Mouse (Mus musculus): Measurements from ENCODE around the gene Gm49601. TPM values are rescaled to one million over a fixed set of nuclear protein-coding genes. Genes with fewer than 3 reads are reported as not detected.
A peak's percentile ranks its signal among the peaks of the same experiment; 100 is the strongest.

The Gm49601 gene
- total RNA-seq, 2 experiments from 2014 or later = 255 to 281 TPM

DNA sequence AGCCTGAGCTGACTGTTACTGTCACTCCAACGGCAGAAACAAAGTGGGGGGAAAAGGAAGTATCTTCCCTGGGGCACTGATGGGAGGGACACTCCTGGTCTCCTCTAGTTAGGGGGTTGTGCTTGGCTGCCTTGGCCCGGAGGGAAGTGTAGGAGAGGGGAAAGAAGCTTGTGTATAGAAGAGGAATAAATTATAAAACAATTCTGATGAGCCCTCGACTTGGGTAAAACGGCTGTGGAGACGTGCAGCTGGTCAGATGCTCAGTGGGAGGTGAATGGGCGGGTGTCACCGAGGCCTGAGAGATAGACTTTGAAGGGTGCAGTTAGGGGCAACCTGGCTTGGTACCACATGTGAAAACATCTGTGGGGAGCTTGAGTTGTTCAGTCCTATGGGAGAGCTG, 4.9 kb upstream of the Gm49601 start:
- intact Hi-C loops (cut with DNase I) = no loop called here
- DNase-seq (ENCODE audit: low spot score in 2 of 2) = no peak

DNA sequence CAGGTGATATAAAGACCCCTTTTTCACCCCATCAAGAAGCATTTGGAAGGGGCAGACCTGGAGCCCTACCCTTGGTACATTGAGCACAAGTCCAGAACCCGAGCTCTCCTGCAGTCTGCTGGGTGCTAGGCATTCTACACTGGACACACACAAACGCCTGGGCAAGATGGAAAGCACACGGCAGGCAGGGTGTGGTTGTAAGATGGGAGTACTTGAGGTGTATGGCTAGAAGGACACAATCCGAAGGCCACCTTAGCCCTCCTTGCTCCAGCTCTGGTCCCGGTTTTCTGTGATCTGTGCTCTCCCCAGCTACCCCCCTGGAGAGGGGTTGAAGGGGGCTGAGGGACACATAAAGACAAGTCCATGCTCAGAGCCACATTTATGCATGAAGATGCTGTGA, 4.1 kb upstream of the Gm49601 start:
- DNase-seq (ENCODE audit: low spot score in 2 of 2) = no peak
- intact Hi-C loops (cut with DNase I) = no loop called here

DNA sequence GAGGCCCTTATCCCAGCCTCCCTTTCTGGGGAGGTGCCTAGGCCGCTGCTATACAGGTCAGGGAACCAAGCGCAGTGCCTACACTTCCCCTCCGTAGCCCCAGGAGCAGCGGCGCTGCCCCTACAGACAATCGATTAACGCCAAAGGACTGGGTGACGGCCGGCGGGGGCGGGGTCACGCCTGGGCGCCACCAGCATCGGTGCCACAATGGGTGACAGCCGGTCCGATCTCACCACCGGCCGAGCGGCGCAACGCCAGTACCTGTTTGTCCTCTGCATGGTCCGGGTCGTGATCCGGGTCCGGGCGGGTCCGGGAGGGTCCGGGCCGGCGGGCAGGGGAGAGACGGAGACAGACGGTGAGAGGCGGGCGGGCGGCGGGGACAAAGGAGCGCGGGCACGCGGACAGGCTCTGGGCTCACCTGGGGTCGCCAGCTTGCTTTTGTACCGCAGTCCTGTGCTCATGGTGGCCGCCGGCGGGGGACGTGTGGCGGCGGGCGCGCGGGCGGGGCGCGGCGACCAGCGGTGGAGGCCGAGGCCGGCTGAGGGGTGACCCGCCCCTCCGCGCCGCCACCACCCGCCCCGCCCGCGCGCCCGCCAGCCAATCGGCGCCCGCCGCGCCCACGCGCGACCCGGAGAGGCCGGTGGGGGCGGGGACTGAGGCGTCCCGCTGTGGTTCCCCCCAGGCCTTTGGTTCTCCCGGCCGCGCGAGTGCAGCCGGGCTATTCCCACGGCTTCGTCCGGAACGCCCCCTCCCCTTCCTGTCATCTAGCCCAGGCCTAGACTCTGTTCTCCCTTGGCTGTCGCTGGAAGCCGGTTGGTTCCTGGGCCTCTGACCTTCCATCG, 3.4 kb upstream of the Gm49601 start, which contains the start of gene Sept5:
TSS of gene Sept5 (minus strand) at position 565 of the 842 bp plus-strand sequence.
- DNase-seq (ENCODE audit: low spot score in 2 of 2) = peak; percentile 56 to 82
- intact Hi-C loops (cut with DNase I) = loop anchor here (5.0 kb wide), 1 partner anchor 168 kb away; no protein-coding TSS in a partner anchor

- DNase-seq (ENCODE audit: low spot score in 2 of 2) = no peak
- intact Hi-C loops (cut with DNase I) = loop anchor here (5.0 kb wide), 1 partner anchor 168 kb away; no protein-coding TSS in a partner anchor
These were observed 2.7 kb upstream of the Gm49601 start for GRCm38 (mm10) chr16:18628948-18629340.

- intact Hi-C loops (cut with DNase I) = loop anchor here (5.0 kb wide), 1 partner anchor 169 kb away; no protein-coding TSS in a partner anchor
- peak in 1 of 2 experiments; percentile 49 for DNase-seq (ENCODE audit: low spot score in 2 of 2)
These were observed 2.1 kb upstream of the Gm49601 start for GRCm38 (mm10) chr16:18628206-18628947.

DNA sequence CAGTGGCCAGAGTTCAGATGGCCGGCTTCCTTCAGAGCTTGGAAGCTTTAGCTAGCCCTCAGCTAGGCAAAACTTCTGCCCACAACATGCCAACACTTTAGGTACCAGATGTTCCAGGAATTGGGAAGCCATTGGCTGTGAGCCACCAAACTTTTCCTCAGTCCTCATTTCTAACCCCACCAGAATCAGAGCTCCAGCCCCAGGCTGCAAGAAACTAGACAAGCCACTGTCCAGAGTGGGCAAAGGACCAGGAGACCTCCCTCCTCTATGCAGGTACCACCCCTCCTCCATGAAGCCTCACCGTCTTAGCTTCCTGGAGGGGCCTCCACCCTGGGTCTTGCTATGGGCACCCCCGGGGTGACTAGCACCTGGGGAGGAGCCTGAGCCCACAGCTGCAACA, 936 bp upstream of the Gm49601 start:
- intact Hi-C loops (cut with DNase I) = loop anchor here (2.0 to 5.0 kb wide), 2 partner anchors 52 to 170 kb away; no protein-coding TSS in a partner anchor
- no peak for DNase-seq (ENCODE audit: low spot score in 2 of 2)

GRCm38 (mm10) chr16:18625791-18626311, 376 bp downstream of the Gm49601 start:
- intact Hi-C loops (cut with DNase I) = loop anchor here (2.0 to 5.0 kb wide), 2 partner anchors 53 to 171 kb away; no protein-coding TSS in a partner anchor
- peak; percentile 81 for DNase-seq (ENCODE audit: low spot score in 2 of 2)

DNA sequence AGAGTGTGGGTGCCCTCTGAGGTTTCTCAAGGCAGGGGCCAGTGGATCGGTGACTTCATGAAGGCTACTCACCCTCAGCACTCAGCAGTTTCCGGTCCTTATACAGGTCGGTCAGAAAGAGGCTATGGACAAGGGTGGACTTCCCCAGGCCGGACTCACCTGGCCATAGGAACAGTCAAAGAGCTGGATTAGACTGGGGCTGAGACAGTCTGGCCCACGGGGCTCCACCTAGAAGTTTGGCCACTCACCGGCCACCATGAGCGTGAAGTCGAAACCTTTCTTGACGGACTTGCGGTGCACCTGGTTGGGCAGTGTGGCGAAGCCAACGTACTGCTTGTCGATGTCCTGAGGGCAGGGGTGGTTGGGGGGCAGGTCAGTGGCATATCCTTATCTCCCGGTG, 1.1 kb downstream of the Gm49601 start:
- intact Hi-C loops (cut with DNase I) = loop anchor here (5.0 kb wide), 1 partner anchor 172 kb away; no protein-coding TSS in a partner anchor
- DNase-seq (ENCODE audit: low spot score in 2 of 2) = peak in 1 of 2 experiments; percentile 35

- DNase-seq (ENCODE audit: low spot score in 2 of 2) = no peak
- intact Hi-C loops (cut with DNase I) = loop anchor here (5.0 kb wide), 2 partner anchors 127 to 173 kb away; partner anchors contain the start of genes Gnb1l and Rtl10
These were observed 1.6 kb downstream of the Gm49601 start for GRCm38 (mm10) chr16:18624641-18625040.

DNA sequence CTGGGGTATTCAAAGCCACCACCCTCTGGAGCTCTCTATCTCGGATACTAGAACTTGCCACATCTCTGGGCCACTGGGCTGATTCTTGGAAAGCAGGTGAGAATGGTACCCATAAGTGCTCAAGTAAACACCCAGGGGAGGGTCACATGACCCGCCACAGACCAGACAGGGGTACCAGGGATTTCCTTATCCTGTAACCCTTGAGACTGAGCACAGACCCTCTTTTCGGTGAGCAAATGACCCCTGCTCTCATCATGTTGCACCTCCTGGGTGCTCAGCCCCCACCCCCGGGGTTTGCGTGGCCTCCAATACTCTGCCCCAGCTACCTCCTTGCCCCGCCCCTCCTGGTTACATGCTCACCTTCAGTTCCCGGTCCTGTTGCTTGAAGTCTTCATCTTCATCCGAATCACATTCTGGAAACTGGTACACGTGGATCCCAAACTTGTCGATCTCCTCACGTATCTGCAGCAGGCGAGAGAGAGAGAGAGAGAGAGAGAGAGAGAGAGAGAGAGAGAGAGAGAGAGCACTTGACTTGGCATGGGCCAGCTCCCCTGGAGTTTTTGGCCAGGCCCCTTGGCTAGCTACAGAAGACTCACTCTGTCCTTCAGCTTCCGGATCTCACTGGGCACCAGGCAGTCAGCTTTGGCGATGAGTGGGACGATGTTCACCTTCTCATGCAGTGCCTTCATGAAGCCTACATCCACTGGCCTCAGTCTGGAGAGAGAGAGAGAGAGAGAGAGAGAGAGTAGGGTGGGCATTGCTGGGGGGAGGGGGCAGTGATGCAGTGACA, 2.3 kb downstream of the Gm49601 start:
- no peak for DNase-seq (ENCODE audit: low spot score in 2 of 2)
- intact Hi-C loops (cut with DNase I) = loop anchor here (5.0 kb wide), 1 partner anchor 127 kb away; the partner anchor contains the start of genes Gnb1l and Rtl10

- intact Hi-C loops (cut with DNase I) = loop anchor here (5.0 kb wide), 1 partner anchor 126 kb away; the partner anchor contains the start of genes Gnb1l and Rtl10
- DNase-seq (ENCODE audit: low spot score in 2 of 2) = peak; percentile 36 to 49
These were observed 3.1 kb downstream of the Gm49601 start for GRCm38 (mm10) chr16:18622916-18623750.

DNA sequence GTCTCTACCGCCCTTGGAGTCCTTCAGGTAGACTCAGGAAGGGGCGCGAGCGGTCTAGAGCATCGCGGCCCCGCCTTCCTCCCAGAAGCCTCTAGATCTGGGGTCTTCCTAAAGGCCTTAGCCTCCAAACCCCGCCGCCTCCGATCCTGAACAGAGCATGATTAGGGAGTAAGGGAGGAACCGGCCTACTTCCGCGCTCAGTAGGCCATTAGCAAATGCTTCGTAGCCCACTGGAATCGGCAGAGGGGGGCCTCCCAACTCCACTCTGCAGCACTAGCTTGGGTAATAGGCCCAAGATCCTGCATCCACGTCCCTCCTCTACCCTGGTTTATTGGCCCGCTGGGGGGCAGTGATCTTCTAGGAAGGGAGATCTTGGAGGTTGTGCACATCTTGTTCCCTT, 4.2 kb downstream of the Gm49601 start, which contains the start of gene Gp1bb:
TSS of gene Gp1bb (minus strand) at position 385 of the 400 bp plus-strand sequence.
- DNase-seq (ENCODE audit: low spot score in 2 of 2) = no peak
- intact Hi-C loops (cut with DNase I) = loop anchor here (5.0 kb wide), 1 partner anchor 125 kb away; the partner anchor contains the start of genes Gnb1l and Rtl10

DNA sequence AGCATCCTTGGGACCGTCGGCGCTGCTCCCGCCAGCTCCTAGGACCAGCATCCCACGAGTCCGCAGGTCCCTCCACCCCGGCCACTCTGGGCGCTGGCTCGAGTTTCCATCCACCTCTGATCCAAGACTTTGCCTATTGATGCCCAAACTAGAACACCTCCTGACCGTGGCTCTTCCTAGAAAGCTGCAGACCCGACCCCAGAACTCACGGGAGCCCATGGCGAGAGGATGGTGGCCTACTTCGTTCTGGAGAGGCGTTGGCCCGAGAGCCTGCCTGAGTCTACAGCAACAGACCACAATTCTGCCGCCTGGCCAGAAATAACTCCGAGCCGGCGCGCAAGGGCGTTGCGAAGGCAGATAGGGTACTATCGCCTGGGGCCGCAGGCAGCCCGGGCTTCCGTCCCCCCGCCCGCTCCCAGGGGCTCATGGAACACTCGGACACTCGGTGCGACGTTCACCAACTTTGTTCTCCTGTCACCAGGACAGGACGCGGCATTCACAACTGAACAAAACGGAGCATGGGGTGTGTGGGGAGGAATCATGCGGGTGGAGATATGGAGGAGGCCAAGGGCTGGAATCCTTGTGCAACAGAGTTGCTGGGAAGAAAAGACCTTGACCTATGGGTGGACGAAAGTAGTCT, 4.7 kb downstream of the Gm49601 start:
- DNase-seq (ENCODE audit: low spot score in 2 of 2) = peak in 1 of 2 experiments; percentile 66
- intact Hi-C loops (cut with DNase I) = loop anchor here (5.0 kb wide), 1 partner anchor 124 kb away; the partner anchor contains the start of genes Gnb1l and Rtl10

DNA sequence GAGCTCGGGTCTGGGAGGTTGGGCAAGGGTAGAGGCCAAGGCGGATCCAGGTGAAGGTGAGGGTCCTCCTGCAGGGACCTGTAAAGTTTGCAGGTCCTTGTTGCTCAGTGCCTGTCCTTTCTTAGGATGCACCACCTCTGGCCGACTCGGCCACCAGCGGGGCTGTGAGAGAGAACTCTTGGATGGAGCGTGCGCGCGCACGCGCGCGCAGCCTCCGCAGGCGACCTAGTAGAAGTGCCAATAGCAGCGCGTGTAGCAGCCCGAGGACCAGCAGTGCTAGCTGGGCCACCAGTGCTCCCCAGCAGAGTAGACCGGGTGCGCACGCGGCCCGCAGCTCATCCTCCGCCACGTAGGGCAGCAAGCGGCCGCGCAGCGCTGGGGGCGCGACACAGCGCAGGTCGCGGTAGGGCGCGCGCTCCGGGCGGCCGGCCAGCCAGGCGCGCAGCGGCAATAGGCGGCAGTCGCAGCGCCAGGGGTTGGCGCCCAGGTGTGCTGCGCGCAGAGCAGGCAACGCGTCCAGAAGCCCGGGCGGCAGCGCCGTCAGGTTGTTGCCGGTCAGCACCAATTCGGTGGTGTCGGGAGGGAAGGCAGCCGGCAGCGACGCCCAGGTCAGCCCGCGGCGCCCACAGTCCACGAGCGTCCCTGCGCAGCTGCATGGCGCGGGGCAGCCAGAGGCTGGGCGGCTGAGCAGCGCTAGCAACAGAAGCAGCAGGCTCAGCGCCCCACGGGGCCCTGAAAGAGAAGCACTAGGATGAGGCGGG, 5.4 kb downstream of the Gm49601 start:
- peak; percentile 69 to 70 for DNase-seq (ENCODE audit: low spot score in 2 of 2)
- intact Hi-C loops (cut with DNase I) = loop anchor here (5.0 kb wide), 1 partner anchor 123 kb away; the partner anchor contains the start of genes Gnb1l and Rtl10

DNA sequence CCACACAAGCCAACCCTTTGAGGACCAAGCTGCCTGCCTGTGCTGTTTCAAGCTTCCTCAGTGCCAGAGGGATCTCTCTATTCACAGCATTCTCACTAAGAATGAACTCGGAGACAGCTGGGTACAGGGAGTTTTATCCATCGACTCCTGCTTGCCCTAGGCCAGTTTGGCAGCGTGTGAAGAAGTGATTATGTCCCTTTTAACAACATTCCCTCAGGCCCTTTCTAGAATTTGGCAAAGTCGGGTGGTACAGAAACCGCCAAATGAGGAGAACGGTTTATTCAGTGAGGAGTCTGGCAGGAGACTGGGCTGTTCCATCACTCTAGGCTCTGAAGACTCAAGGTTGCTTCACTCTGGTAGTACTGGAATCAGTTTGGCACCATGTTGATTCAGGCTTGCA, 6.0 kb downstream of the Gm49601 start:
- intact Hi-C loops (cut with DNase I) = loop anchor here (5.0 kb wide), 1 partner anchor 123 kb away; the partner anchor contains the start of genes Gnb1l and Rtl10
- no peak for DNase-seq (ENCODE audit: low spot score in 2 of 2)

DNA sequence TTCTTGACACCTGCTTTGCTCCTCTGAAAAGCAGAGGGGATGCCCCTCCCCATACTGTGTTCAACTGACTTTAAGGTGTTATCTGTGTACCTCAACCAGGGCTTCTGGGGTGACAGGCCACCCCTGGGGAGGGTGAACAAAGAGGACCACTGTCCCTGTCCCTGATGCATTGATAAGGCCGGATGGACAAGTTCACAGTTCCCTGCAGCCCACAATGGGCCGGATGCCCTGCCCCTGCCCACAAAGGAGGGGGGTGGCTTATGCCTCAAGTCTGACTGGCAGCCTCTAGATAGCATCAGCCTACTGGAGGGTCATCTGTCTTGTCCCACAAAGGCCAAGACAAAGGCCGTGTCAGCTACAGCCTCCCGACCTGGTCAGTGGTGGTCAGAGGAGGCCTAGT, 7.1 kb downstream of the Gm49601 start:
- intact Hi-C loops (cut with DNase I) = no loop called here
- no peak for DNase-seq (ENCODE audit: low spot score in 2 of 2)

All from left cerebral cortex, postnatal 36 days (tissue).